Mouse (Mus musculus): ENCODE measurements around the gene Dcun1d5. TPM values are rescaled to one million over a fixed set of nuclear protein-coding genes. Genes with fewer than 3 reads are reported as not detected.

The Dcun1d5 gene
- total RNA-seq (2023), result 10 to 100 TPM; 34.7 to 45.3 TPM

DNA sequence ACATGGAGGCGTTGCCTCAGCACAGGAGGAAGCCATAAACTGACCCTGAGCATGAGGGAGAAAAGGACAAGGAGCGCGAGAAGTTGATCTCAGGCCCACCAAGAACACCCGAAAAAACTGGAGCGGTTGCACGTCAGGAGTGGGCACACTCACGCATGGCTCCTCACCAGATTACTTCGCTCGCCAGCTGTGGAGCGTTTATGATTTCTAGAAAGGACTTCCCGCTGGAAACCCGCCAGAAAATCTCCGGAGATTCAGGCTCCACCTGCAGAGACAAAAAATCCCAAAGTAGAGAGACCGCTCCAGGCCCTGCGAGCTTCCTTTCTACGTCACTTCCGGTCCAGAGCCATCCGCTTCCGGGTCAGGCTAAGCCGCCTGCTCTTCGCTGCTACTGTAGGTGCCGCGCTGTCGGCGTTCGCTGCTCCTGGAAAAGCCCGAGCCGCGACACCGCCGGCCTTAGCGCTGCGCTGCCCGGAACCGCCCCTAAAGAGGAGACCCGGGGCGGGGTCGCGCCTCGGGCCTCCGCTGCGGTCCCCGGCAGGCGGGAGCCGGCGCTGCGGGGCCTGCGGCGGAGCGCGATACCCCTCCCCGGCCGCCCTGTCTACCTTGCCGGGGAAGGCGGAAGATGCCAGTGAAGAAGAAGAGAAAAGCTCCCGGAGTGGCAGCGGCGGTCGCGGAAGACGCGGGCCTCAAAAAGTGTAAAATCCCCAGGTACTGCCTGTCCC, at the start of gene Dcun1d5, which contains the start of gene Dync2h1:
Gene Dcun1d5, plus strand, starts transcription at position 349 of the 725 bp plus-strand sequence.
Gene Dync2h1, minus strand, starts transcription at position 275 of the 725 bp plus-strand sequence.

Other genes starting within 250 kb of the Dcun1d5 start
- 1 to 10 TPM; 2.4 to 2.6 TPM for gene Dync2h1, start 74 bp upstream of the Dcun1d5 start, total RNA-seq (2023)
- gene Mmp13, start 88.0 kb downstream of the Dcun1d5 start, total RNA-seq (2023), result under 1 TPM; 0.18 to 0.55 TPM
- gene Mmp12, start 159.9 kb downstream of the Dcun1d5 start, total RNA-seq (2023), result not detected
- not detected for gene Mmp1b, start 203.5 kb downstream of the Dcun1d5 start, total RNA-seq (2023)

All from neutrophil, adult 59 days (primary cell).